Mouse (Mus musculus) embryo, embryonic 10 days (tissue): ENCODE results near the gene Tmem150a.
A peak's percentile ranks its signal among the peaks of the same experiment; 100 is the strongest.

Experiments
- DNase-seq: peaks from one replicate; pipeline ENCODE4 v3.0.0-alpha.2; 2015; ENCODE audit warnings: low spot score

The Tmem150a gene

GRCm38 (mm10) chr6:72374206-72374605 is 19.0 kb downstream of the Tmem150a start:
- no peak for DNase-seq

DNA sequence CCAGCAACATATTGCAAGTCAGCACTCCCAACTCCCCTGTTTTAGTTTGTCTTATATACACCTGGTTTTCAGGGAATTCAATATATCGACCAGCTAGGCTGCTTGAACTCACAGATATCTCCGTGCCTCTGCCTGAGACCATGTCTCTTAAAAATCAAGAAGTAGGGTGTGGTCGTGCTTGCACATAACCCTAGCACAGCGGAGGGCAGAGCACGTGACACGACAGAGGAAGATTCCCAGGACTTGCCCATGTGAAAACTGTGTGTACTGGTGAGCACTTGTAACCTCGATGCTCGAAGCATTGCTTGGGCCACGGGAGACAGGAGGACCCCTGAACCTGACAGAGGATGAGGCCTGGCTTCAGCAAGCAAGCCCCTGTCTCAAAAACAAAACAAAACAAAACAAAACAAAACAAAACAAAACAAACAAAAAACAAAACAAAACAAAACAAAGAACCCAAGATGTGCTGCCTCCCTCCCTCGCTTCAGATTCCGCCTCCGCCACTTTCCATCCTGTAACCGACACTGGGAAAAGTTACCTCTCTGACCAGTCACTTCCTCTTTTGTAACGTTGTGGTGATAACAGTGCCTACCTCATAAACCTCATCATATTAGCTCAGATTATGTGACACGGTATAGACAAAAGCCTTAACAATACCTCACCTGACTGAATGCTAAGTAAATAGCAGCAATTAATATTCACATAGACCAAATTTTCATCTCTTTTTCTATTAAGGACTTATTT is 19.7 kb downstream of the Tmem150a start:
- DNase-seq: no peak

DNA sequence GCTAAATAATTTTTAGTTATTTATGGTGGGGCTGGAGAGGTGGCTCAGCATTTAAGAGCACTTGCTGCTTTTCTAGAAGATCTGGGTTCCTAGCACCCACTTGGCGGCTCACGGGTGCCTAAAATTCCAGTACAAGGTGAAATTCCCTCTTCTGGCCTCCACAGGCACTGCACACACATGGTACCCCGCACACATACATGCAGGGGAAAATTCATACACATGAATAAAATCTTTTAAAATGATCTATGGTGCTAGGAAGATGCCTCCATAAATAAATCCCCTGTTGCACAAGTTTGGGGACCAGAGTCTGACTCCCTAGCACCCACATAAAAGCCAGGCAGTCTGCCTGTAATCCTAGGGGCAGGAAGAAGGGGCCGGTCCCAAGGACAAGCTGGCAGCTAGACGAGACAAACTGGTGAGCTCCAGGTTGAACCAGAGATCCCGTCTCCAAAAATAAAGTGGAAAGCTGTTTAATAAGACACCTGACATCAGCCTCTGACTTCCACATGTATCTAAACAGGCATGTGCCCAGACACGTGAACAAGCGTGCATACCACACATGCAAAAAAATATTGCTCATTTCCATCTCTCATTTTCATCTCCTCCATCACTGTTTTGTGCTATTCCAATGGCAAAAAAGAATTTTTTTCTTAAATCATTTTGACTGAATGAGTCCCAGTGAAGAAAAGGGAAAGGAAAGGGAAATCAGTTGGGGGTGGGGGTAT is 23.4 kb downstream of the Tmem150a start:
- no peak for DNase-seq

GRCm38 (mm10) chr6:72379377-72380130 is 24.3 kb downstream of the Tmem150a start:
- DNase-seq: no peak

GRCm38 (mm10) chr6:72380131-72380770 is 25.0 kb downstream of the Tmem150a start, which contains the start of gene Vamp5:
Gene Vamp5, minus strand, starts transcription at chr6:72380468.
- DNase-seq: peak; percentile 33

- no peak for DNase-seq
Observed at GRCm38 (mm10) chr6:72382494-72382893, 27.2 kb downstream of the Tmem150a start.

DNA sequence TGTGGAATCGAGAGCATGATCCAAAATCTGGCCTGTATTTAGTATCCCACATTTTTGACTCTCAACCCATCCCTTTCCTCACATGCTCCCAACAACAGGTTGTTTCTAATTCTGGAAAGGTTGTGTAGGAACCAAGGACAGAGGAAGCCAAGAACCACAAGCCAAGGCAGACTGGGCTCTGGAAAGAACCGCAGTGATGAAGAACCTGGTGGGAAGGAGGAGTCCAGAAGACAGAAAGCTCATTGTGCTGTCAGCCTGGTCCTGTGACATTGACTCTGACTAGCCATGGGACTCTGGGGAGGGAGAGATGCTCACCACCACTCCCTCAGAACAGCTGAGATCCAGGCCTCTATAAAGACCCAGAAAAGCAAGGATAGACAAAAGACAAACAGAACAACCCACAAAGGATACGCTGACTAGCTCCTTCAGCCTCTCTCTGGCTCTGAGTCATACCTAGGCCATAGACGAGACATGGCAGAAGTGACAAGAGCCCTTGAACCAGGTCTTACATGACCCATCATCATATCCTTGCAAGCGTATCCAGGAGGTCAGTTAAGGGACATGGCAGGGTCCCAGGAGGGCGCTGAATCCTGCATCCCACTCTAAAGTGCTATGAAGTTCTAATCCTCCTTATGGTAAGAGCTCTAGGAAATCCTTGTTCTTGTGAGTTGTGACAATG is 28.0 kb downstream of the Tmem150a start:
- no peak for DNase-seq

DNA sequence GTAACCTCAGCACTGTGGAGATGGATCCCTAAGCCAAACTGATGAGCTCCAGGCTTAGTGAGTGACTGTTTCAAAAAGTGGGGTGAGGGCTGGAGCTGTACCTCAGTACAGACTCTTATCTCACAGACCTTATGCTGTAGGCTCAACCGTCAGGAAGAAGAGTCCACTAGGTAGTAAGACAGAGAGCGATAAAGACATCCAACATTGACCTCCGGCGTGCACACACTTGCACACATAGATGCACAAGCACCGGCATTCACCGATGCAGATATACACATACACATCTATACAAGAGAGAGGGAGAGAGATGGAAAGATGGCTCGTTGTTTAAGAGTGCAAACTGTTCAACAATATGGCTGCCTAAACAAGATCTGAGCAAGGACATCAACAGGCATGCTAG is 28.7 kb downstream of the Tmem150a start:
- DNase-seq: no peak

GRCm38 (mm10) chr6:72385258-72385657 is 30.0 kb downstream of the Tmem150a start:
- no peak for DNase-seq

DNA sequence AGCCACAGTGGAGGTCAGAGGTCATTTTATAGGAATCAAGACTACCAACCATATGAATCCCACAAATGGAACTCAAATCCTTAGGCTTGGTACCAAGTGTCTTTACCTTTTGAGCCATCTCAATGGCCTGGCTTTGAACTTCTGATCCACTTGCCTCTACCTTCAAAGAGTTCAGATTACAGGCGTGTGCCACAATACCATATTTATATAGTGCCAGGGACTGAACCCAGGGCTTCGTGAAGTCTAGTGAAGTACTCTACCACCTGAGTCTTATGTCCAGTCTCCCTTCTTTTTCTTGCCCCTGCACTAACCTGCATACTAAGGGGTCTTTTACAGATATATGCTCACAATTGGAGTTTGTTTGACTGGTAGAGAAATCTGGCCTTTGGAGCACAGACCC is 31.3 kb downstream of the Tmem150a start:
- no peak for DNase-seq

- no peak for DNase-seq
Observed at GRCm38 (mm10) chr6:72387816-72388215, 32.6 kb downstream of the Tmem150a start.

DNA sequence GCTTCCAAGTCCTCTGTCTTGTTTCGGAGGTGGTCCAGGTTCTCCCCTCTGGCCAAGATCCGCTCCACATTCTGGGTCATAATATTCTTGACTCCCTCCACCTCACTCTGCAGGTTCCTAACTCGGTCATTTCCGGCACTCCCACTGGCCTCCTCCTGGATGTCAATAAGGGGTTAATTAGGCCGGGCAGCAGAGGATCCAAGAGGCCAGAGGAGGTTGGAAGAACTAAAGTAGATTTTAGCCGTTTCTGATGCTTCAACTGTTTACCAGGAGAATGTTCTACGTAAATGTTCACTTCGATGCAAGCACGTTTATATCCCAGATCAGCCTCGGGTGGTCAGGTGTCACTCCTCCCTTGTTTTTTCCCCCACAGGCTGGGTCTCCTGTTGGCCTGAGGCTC is 33.0 kb downstream of the Tmem150a start:
- DNase-seq: no peak

- DNase-seq: no peak
Observed at GRCm38 (mm10) chr6:72388791-72389329, 33.6 kb downstream of the Tmem150a start.

DNA sequence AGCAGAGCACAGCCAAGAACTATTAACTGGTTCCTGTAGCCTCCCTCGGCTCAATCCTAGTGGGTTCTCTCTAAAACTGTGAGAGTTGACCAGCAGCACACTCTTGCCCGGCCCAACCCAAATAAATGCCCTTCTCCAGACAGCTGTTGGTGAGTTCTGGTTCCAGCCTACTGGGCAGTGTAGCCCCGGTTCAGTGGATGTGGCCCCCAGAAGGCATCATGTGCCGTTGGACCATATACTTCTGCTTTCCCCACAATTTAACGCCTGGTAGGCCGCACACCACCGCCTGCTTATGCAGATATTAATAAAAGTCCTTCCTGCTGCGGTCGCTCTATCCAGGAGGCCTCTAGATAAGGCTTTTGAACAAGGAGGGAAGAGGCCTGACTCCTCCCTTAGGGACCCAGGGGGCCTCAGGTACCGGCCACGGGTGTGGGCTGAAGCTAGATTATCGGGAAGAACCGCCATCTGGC is 34.3 kb downstream of the Tmem150a start:
- no peak for DNase-seq

DNA sequence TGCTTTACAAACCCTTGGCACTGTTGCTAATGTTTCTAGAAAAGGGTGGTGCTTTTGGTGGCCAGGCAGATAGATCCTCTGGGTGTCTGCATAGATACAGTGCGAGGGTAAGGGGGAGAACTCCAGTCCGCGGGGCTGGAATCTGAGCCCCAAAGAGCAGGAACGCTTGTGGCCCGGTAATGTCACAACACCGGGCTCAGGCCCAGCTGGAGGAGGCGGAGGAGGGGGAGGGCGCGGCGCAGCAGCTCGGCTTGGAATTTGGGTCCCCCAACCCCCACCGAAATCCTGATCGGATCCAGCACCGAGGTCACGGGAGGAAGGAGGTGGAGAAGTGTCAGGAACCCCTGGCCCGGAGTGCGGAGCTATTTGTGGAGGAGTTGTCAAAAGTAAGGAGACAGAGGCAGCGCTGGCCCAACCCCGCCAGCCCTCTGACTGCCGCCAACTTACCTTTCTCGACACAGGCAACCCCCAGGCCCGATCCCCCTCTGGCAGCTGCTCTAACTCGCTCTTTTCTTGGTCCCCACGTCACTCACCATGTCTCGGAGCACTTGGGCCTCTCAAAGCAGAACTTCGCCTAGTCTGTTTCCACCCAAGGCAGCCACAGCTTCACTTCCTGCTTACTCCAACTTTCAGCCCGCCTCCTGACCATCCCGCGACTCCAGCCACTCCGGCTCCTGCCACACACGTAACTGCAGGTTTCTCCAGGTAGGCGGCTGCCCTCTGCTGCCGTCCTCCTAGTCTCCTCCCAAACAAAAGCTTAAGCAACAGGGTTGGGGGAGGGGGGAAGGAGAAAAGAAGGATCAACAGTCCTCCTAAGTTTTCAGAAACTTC is 34.9 kb downstream of the Tmem150a start, which contains the start of gene Vamp8:
Gene Vamp8 (minus strand): TSS at position 763 of the 831 bp plus-strand sequence.
- DNase-seq: peak; percentile 69

- peak; percentile 84 for DNase-seq
Observed at GRCm38 (mm10) chr6:72390795-72391521, 35.7 kb downstream of the Tmem150a start.

GRCm38 (mm10) chr6:72392341-72392740 is 37.1 kb downstream of the Tmem150a start:
- no peak for DNase-seq

- no peak for DNase-seq
Observed at GRCm38 (mm10) chr6:72396837-72397251, 41.6 kb downstream of the Tmem150a start.

- peak; percentile 57 for DNase-seq
Observed at GRCm38 (mm10) chr6:72399967-72400366, 44.7 kb downstream of the Tmem150a start.
